Mouse (Mus musculus): Measurements from ENCODE around the gene Irak3.

Gene Irak3

GRCm38 (mm10) chr10:120095716-120096115 lies 106.2 kb downstream of the Irak3 start:
- DNase-seq (ENCODE audit: low spot score in 2 of 2): no peak

- DNase-seq (ENCODE audit: low spot score in 2 of 2): no peak
Measured at GRCm38 (mm10) chr10:120095136-120095535, 106.8 kb downstream of the Irak3 start.

GRCm38 (mm10) chr10:120092548-120092947 lies 109.4 kb downstream of the Irak3 start:
- no peak for DNase-seq (ENCODE audit: low spot score in 2 of 2)

Data from frontal cortex, postnatal 36 days (tissue).